Mouse (Mus musculus) brain, adult 2 months (tissue): ENCODE data around the gene Vmn1r81.

ENCODE experiments used
- DNase-seq: peaks from one replicate; pipeline ENCODE4 v3.0.0; 2011; ENCODE audit warnings: low read depth, low spot score

The Vmn1r81 gene

DNA sequence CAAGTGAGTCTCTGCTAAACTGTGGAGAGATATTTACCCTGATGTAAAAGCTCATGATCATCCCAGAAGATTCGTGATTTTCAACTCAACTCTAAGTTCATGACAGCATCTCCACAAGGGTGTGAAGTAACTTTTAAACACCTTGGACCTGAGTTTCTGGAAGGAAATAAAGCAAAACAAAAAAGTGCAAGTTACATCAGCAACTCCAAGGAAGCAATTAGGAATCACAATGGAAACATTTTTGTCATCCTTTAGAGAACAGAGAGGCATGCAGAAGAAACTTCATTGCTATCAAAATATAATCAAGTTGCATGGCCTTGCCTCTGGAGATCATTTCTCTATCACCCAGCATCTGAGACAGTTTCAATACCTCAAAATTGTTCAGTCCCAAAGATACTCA lies at the start of gene Vmn1r81:
Gene Vmn1r81 (minus strand): TSS at position 101 of the 400 bp plus-strand sequence.
- DNase-seq: no peak

GRCm38 (mm10) chr7:12300130-12300529 lies 32.1 kb upstream of the Vmn1r81 start, which contains the start of gene Vmn1r82:
Gene Vmn1r82, plus strand, starts transcription at chr7:12300430.
- DNase-seq: no peak

GRCm38 (mm10) chr7:12204141-12204540 lies 63.9 kb downstream of the Vmn1r81 start:
- no peak for DNase-seq
